Mouse (Mus musculus): ENCODE data around the gene Cdkl5. TPM values are rescaled to one million over a fixed set of nuclear protein-coding genes. Genes with fewer than 3 reads are reported as not detected.

The Cdkl5 gene
- polyA plus RNA-seq (2012; ENCODE audit: low replicate concordance): 0.16 and 0.60 TPM in 2 replicates

DNA sequence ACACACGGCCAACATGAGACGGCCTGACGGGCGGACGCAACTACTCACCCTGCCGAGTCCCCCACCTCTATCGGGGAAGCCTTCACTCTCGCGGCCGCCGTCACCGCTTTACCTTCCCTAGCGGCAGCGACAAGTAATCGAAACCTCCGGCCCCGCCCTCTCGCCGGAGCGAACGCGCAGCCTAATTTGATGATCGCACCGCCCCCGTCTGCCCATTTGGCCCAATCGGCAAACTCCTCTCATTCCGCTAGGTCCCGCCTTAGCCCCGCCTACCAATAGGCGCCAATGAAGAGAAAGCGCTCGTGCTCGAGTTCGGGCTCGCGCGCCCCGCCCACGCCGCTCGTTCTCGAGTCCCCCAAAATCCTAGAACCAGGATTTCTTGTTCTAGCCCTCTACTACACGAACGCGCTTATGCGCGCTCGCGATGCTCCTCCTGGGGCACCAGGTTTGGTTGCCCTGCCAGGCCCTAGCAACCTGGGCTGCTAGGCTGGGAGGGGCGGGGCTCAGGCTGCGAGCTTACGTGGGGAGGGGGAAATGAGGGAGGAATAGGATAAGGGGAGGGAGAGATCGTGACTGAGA, at the start of gene Cdkl5:
Gene Cdkl5, minus strand, starts transcription at position 162 of the 579 bp plus-strand sequence.

DNA sequence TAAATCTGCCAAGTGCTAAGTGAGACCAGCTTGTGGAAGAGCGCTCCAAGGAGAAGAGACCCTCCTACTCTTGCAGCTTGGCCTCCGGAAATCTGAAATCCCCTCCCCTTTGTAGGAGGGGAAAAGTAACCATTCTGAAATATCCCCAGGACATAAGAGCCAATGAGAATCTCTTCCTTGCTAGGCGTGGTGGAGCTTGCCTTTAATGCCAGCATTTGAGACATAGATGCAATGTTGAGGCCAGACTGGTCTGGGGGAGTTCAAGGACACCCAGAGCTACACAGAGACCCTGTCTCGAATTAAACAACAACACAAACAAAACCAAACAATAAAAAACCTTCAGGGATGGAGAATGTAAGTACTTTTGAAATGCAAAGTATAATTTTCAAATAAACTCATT, 87.6 kb downstream of the Cdkl5 start, which contains the start of gene Gja6:
Gene Gja6, minus strand, starts transcription at position 101 of the 400 bp plus-strand sequence.

DNA sequence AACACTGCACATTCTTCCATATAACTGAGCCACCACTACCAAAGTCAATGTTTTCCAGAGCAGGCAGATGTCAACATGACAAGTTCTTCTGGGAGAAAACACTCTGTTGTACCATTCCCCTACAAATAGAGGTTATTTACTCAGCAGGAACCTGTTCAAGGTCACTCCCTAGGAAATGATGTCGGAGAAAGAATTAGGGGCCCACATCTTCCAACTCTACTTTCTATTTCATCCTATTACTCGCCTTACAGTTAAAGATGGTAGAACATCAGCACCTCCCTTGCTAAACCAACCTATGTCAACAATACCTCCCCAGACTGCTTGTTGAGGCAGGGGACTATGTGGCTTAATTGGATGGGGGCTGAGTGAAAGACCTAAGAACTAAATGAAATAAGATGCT, 226.8 kb downstream of the Cdkl5 start, which contains the start of gene Rs1:
Gene Rs1, plus strand, starts transcription at position 301 of the 400 bp plus-strand sequence.

DNA sequence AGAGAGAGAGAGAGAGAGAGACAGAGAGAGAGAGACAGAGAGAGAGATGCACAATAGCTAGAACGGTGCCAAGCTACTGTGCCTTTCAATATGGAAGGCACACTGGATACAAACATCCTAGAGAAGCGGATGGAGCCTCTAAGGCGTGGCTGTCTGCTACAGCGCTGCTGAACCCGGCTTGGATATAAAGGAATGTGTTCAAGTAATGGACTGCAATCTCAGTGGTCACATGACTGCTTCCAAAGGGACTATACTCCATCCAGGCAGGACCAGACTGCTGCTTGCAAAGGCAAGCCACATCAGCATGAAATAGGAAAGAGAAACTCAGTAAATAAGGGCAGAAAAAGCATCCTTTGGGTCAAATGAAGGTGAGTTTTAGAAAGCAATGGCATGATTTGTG, 258.9 kb downstream of the Cdkl5 start, which contains the start of gene Ppef1:
Gene Ppef1, minus strand, starts transcription at position 116 of the 400 bp plus-strand sequence.

Other genes starting within 250 kb of the Cdkl5 start
- gene Rs1, start 226.7 kb downstream of the Cdkl5 start, polyA plus RNA-seq (2012; ENCODE audit: low replicate concordance): not detected in 2 replicates
- not detected in 2 replicates for gene Gja6, start 87.7 kb downstream of the Cdkl5 start, polyA plus RNA-seq (2012; ENCODE audit: low replicate concordance)
- 0.20 and 0.37 TPM in 2 replicates for gene Scml2, start 122.5 kb upstream of the Cdkl5 start, polyA plus RNA-seq (2012; ENCODE audit: low replicate concordance)

Measured in hematopoietic multipotent progenitor cell, adult 10-12 weeks (in vitro differentiated cells).